Mouse (Mus musculus) spleen, adult 10 weeks (tissue): Measurements from ENCODE around the gene Clcn1. TPM values are rescaled to one million over a fixed set of nuclear protein-coding genes. Genes with fewer than 3 reads are reported as not detected.

ENCODE experiments used
- polyA plus RNA-seq: library from polyadenylated mRNA; stranded (reverse); fragments of 350-450 nt; fragmentation: Illumina TruSeq; extraction: RNeasy Lipid Tissue Mini Kit (QIAGEN cat#74804); gene quantifications from one replicate; pipeline ENCODE4 v1.2.3, GENCODE M21; 2015; ENCODE audit warnings: low replicate concordance; ENCODE audit not compliant: insufficient read depth

The Clcn1 gene
- polyA plus RNA-seq: 0.88 TPM

DNA sequence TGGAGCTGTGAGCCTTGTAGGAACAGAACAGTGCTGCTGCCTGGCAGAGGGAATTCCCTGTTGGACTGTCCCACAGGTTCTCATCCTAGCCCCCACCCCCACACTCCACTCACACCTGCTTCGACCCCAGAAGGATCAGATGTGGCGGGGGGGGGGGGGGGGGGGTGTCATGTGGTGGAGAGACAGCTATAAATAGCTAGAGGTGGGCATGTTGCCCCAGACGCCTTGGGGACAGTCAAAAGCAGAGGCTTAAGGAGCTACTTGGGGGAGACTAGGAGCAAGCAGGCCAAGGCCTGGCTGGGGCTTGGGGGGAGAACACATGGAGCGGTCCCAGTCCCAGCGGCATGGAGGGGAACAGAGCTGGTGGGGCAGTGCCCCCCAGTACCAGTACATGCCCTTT is at the start of gene Clcn1:
TSS of gene Clcn1 (plus strand) at position 238 of the 400 bp plus-strand sequence.

DNA sequence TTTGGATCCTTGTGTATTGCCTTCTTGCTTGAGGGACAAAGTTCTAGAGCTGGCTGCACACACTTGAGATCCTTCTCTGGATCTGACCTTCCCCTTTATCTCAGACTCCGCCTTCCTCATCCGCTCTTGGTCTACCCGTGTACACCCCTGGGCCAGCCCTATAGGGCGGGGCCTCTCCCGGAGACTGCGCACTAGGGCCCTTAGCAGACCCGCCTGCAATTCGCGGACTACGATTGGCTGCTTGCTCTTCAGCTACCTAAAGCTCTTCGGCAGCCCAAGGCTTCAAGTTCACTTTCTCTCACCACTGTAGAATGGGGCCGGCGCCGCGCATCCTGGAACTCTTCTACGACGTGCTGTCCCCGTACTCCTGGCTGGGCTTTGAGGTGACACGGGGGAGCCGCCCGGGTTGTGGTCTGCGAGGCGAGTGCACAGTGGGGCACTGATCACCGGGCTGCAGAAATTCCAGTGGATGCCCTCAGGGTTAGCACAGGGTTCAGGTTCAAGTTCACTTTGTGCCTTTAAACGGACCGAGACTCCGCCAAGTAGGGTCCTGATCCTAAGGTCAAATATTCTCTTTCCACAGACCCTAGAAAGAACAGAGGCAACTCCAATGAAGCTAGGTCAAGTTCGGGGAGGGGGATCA is 40.7 kb upstream of the Clcn1 start, which contains the start of gene Gstk1:
TSS of gene Gstk1 (plus strand) at position 225 of the 643 bp plus-strand sequence.

GRCm38 (mm10) chr6:42261524-42262170 is 24.8 kb upstream of the Clcn1 start, which contains the start of gene Tmem139:
Gene Tmem139, plus strand, starts transcription at chr6:42261970.

GRCm38 (mm10) chr6:42264626-42265312 is 21.7 kb upstream of the Clcn1 start, which contains the start of gene Casp2:
Gene Casp2, plus strand, starts transcription at chr6:42264985.

DNA sequence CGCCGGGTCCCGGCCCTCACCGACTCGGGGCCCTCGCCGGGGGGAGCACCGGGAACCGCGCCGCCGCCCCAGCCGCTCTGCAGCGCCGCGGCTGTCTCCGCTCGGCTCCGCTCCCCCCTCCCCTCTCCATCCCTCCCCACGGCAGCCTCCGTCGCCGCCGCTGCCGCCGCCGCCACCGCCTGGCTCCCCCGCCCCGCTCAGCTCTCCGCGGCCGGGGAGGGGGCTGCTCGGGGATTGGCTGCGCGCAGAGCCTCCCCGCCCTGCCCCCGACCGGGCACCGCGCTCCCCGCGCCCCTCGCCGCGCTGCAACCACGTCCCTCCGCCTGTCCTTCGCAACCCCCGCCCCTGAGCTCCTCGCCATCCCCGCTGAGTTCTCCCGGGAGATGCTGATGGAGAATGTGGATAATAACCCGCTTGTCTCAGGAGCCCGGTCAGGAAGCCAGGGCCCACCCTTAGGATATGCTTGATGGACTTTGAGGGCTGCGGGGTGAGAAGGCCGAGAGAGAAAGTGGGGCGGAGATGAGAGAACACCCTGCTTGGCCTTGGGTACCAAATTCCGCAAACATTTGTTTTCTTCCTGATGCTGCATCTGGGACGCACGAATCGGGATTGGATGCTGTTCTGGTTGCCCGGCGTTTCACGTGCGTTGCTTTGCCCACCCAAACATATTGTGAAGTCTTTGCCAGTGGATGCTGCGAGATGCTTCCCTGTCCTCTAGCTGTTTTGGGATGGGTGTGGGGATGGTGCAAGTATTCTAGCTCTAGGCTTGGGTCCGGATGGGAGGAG is 38.2 kb downstream of the Clcn1 start, which contains the start of gene Fam131b:
TSS of gene Fam131b (minus strand) at position 162 of the 786 bp plus-strand sequence.

GRCm38 (mm10) chr6:42349426-42350020 is 63.0 kb downstream of the Clcn1 start, which contains the start of gene Zyx:
Gene Zyx, plus strand, starts transcription at chr6:42349630.

Other genes starting within 250 kb of the Clcn1 start
- gene Sva, start 248.3 kb upstream of the Clcn1 start, polyA plus RNA-seq: not detected
- gene Tas2r139, start 145.7 kb upstream of the Clcn1 start, polyA plus RNA-seq: not detected
- gene Tas2r144, start 71.4 kb upstream of the Clcn1 start, polyA plus RNA-seq: not detected
- gene Gstk1, start 40.8 kb upstream of the Clcn1 start, polyA plus RNA-seq: 15.9 TPM
- not detected for gene Tmem139, start 24.7 kb upstream of the Clcn1 start, polyA plus RNA-seq
- 72.5 TPM for gene Casp2, start 21.7 kb upstream of the Clcn1 start, polyA plus RNA-seq
- 0.29 TPM for gene Fam131b, start 38.0 kb downstream of the Clcn1 start, polyA plus RNA-seq
- gene Zyx, start 62.9 kb downstream of the Clcn1 start, polyA plus RNA-seq: 29.0 TPM
- 0.07 TPM for gene Epha1, start 86.6 kb downstream of the Clcn1 start, polyA plus RNA-seq
- not detected for gene Tas2r143, start 113.6 kb downstream of the Clcn1 start, polyA plus RNA-seq
- not detected for gene Tas2r135, start 118.7 kb downstream of the Clcn1 start, polyA plus RNA-seq
- not detected for gene Tas2r126, start 147.8 kb downstream of the Clcn1 start, polyA plus RNA-seq
- not detected for gene Olfr458, start 178.5 kb downstream of the Clcn1 start, polyA plus RNA-seq
- gene Olfr457, start 189.7 kb downstream of the Clcn1 start, polyA plus RNA-seq: not detected
- not detected for gene Olfr456, start 200.5 kb downstream of the Clcn1 start, polyA plus RNA-seq